Mouse (Mus musculus): Measurements from ENCODE around the gene Cntn4. TPM values are rescaled to one million over a fixed set of nuclear protein-coding genes. Genes with fewer than 3 reads are reported as not detected.

Cntn4 gene
- polyA plus RNA-seq, 1 experiment from 2014 or later = 4.6 TPM

DNA sequence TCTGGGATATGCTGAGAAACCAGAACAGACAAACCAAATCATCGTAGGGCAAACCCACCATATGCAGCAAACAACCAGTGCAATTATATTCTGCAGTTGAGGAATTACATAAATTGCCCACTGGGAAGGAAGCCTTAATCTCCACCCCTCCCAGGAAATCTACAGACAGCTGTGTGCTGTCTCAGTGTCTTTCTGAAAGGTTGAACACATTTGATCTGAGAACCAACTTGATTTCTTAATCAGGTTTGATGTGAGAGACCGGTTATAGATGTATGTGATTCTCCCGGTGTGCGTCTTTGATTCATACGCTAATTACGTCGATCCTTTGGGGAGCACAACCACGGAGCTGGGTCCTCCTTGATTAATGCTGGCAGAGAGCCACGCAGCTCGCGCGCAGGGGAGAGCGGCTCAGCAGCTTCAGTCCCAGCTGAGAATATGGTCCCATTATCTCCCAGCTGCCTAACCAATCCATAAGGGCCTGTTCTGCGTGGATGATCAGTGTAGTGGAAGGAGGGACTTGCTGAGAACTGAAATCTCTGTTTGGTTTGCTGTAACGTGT, 441.1 kb downstream of the Cntn4 start:
- Histone ChIP-seq H3K9ac (no peak overlapping the region), H3K36me3 (no peaks in the 10 kb centered on the region), H3K4me1 (no peaks in the 10 kb centered on the region), H3K9me3 (replicated peaks) (no peaks in the 10 kb centered on the region), H3K4me2 (peak overlapping the region; percentile 53), H3K27me3 (no peaks in the 10 kb centered on the region), H3K27ac (no peak overlapping the region), H3K4me3 (replicated peaks) (peak overlapping the region; percentile 32)
- 0 out of 2 replicates have a peak, but pooled peaks have one; percentile 54 for ATAC-seq (replicated peaks; ENCODE audit: low FRiP score)
- 27% methylated on average over 15 of the region's 15 CpGs for WGBS

DNA sequence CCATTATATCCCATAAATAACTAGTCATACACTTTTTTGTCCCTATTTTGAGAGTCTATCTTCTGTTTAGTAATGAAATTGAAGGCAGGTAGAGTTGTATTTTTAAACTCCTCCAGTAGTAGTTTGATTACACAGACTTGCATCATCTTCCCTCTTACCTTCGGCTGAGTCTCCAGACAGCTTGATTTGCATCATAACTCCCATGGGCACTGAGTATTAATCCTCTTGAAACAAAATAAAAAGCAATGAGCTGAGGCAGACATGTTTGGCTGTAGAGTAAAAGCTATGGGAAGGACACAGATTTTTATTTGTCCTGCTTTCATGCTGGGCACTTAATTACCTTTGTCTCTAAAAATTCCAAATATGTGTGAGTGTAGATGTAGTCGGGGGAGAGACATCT, 476.1 kb downstream of the Cntn4 start:
- Histone ChIP-seq H3K27ac (no peak overlapping the region), H3K9ac (no peak overlapping the region), H3K36me3 (no peaks in the 10 kb centered on the region), H3K4me1 (no peaks in the 10 kb centered on the region), H3K4me3 (replicated peaks) (no peak overlapping the region), H3K9me3 (replicated peaks) (no peaks in the 10 kb centered on the region), H3K4me2 (no peak overlapping the region), H3K27me3 (no peaks in the 10 kb centered on the region)
- 41% methylated on average over 2 of the region's 2 CpGs for WGBS
- ATAC-seq (replicated peaks; ENCODE audit: low FRiP score) = no peak

DNA sequence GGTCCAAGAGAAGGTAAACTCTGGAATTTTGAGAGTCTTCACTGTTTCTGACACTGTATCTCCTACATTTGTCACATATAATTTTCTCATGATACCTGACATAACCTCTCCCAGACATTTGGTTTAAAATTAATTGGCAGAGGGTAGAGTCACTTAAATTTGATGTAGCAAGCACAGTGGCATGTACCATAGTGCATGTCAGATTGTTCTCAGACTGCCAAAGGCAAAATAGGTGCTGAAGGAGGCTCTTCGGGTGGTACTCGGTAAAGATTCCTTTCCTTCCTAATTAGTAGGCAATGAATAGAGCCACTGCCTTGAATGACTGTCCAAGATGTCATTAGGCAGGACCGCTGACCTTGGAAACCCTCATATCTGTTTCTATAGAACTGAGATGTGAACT, 477.9 kb downstream of the Cntn4 start:
- Histone ChIP-seq H3K4me3 (replicated peaks) (no peak overlapping the region), H3K9ac (no peak overlapping the region), H3K27ac (no peak overlapping the region), H3K4me1 (no peaks in the 10 kb centered on the region), H3K4me2 (no peak overlapping the region), H3K36me3 (no peaks in the 10 kb centered on the region), H3K9me3 (replicated peaks) (no peaks in the 10 kb centered on the region), H3K27me3 (no peaks in the 10 kb centered on the region)
- 91% methylated on average over 3 of the region's 3 CpGs for WGBS
- no peak for ATAC-seq (replicated peaks; ENCODE audit: low FRiP score)

DNA sequence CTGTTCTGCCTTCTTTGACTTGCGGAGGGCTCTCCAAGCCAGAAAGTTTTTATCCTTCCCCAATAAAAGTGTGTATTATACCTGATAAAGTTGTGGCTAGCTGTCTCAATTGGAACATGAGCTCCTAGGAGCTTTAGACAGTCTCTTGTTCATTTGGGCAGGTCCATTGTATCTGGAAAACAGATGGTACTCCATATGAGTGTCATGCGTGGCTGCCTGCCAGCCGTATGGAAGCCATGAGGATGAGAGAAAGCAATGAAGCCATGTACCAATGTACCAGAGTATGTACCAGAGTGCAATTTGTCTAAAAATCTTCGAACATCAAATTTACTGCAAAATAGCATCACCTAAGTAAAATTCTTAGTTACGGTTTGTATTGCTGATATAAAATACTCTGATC, 500.1 kb downstream of the Cntn4 start:
- H3K9me3 ChIP-seq (replicated peaks) = no peaks in the 10 kb centered on the region
- no peak overlapping the region for H3K4me2 ChIP-seq
- no peak for ATAC-seq (replicated peaks; ENCODE audit: low FRiP score)
- H3K27ac ChIP-seq = no peak overlapping the region
- no peaks in the 10 kb centered on the region for H3K36me3 ChIP-seq
- H3K27me3 ChIP-seq = no peaks in the 10 kb centered on the region
- 91% methylated on average over 5 of the region's 5 CpGs for WGBS
- H3K4me1 ChIP-seq = no peaks in the 10 kb centered on the region
- H3K9ac ChIP-seq = no peak overlapping the region
- H3K4me3 ChIP-seq (replicated peaks) = no peak overlapping the region

DNA sequence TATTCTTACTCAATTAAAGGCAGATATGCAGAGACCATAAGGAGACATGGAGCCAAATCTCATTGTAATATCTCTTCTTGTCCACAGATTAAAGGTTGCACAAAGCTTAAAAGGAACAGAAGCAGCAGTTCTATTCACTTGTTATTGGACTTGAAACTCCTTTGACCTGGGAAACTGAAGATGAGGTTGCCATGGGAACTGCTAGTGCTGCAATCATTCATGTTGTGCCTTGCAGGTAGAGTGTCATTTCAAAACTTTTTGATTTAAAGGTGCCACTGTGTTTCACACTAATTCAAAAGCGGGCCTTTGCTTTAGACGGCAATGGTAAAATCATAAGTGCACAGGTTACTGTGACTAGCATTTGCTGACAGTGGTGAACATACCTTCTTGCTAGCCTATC, 504.1 kb downstream of the Cntn4 start:
- no peak for ATAC-seq (replicated peaks; ENCODE audit: low FRiP score)
- no peaks in the 10 kb centered on the region for H3K4me1 ChIP-seq
- no peak overlapping the region for H3K9ac ChIP-seq
- H3K4me3 ChIP-seq (replicated peaks) = no peak overlapping the region
- no peak overlapping the region for H3K27ac ChIP-seq
- WGBS = 90% methylated on average over 2 of the region's 2 CpGs
- no peaks in the 10 kb centered on the region for H3K27me3 ChIP-seq
- no peaks in the 10 kb centered on the region for H3K36me3 ChIP-seq
- no peak overlapping the region for H3K4me2 ChIP-seq
- no peaks in the 10 kb centered on the region for H3K9me3 ChIP-seq (replicated peaks)

DNA sequence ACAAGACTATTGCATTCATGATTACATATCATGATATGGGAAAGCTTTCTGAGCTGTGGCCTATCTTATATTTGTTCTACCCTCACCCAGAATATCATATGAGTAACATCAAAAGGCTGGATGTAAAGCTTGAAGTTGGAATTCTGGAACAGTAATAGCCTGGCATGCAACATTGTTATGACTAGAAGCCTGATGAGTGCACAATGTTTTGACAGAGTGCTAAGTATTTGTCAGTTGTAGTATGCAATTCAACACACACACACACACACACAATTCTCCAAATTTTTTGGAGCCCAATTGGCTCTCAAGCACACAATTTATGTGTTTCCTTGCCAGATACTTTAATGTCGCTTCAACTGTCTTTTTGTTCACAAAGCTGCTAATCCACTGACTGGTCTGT, 523.5 kb downstream of the Cntn4 start:
- no peak for ATAC-seq (replicated peaks; ENCODE audit: low FRiP score)
- WGBS = 88% methylated on average over 1 of the region's 1 CpGs

DNA sequence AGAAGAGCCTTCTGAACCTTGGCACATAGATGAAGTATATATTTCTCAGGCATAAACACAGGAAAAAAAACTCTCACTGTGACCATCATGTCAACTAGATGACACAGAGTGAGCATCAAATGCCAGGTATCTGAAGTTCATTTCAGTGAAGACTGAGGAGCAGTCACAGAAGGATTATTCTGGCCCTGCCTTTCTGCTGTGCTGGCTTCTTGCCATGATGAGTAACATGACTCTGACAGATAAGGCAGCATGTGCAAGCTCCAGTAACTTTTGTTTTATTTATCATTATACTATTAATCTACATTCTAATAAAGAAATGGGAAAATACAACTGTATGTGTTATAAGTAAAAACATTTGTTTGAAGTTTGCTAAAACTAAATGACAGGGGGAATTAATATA, 529.9 kb downstream of the Cntn4 start:
- H3K4me1 ChIP-seq = no peaks in the 10 kb centered on the region
- no peaks in the 10 kb centered on the region for H3K36me3 ChIP-seq
- no peak overlapping the region for H3K4me3 ChIP-seq (replicated peaks)
- no peaks in the 10 kb centered on the region for H3K9me3 ChIP-seq (replicated peaks)
- H3K27me3 ChIP-seq = no peaks in the 10 kb centered on the region
- ATAC-seq (replicated peaks; ENCODE audit: low FRiP score) = no peak
- H3K27ac ChIP-seq = no peak overlapping the region
- no peak overlapping the region for H3K9ac ChIP-seq
- H3K4me2 ChIP-seq = no peak overlapping the region

More for the DNA sequence above, 523.5 kb downstream of the Cntn4 start:
- Histone ChIP-seq H3K4me3 (replicated peaks) (no peak overlapping the region), H3K4me1 (no peaks in the 10 kb centered on the region), H3K27me3 (no peaks in the 10 kb centered on the region), H3K4me2 (no peak overlapping the region), H3K36me3 (no peaks in the 10 kb centered on the region), H3K9ac (no peak overlapping the region), H3K9me3 (replicated peaks) (no peaks in the 10 kb centered on the region), H3K27ac (no peak overlapping the region)

DNA sequence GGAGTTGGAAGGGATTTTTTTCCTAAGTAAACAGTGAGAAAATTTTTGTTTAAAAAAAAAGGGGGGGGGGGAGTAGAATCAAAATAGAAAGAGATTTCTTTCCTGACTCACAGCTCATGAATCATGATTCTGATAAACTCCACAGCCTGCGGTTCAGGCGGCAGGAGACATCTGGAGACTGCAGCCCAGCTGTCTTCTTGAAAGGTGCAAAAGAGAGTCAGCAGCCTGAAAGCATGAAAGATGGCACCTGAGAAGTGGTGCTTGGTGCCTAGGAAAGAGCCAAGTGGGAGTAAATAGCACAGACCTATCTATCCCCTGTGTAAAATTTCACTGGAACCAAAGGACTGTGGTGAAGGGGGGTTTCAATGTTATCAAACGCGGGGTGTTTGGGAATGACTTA, 535.6 kb downstream of the Cntn4 start:
- Histone ChIP-seq H3K4me1 (no peaks in the 10 kb centered on the region), H3K9ac (no peak overlapping the region), H3K4me3 (replicated peaks) (no peak overlapping the region), H3K36me3 (no peaks in the 10 kb centered on the region), H3K4me2 (no peak overlapping the region), H3K27me3 (no peaks in the 10 kb centered on the region), H3K9me3 (replicated peaks) (no peaks in the 10 kb centered on the region), H3K27ac (no peak overlapping the region)
- ATAC-seq (replicated peaks; ENCODE audit: low FRiP score) = no peak
- WGBS = 65% methylated on average over 4 of the region's 4 CpGs

DNA sequence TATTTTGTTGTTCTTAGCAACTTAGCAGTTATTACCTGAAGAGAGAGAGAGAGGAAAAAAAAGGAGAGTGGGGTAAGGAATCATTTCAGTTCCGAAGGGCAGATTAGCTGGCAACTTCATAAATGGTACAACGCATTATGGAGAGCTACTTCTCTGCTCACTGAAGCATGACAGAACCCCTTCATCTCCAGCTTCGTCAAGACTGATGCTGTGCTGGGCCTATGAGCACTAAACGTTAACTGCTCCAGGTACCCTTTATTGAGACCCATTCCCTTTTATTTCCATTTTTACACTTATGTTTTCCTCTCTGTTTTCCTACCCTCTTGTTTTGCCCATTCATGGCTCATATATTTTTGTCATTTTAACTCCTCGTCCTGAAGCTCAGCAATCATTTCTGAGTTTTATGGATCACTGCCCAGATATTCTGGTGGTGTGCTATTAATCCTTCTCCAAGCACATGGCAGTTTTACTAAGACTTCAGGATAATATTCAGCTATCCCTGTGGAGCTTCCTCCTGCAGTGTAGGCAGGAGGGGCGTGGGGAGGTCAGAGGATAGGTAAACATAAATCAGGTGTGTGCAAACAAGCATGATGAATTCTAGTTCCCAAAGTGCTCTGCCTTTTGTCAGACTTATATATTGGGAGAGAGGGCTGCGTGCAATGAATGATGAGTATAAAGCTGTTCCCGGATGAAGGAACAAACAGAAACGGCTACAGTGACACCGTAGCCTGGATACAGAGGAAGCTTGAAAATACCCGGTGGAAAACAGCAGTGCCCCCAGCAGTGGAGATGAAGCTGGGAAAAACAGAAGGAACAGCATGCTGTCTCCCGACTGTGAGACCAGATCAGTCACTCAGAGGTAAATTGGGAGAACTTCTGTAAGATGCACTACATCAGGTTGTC, 559.8 kb downstream of the Cntn4 start:
- Histone ChIP-seq H3K27me3 (no peaks in the 10 kb centered on the region), H3K27ac (no peak overlapping the region), H3K4me1 (0 out of 2 replicates have a peak, but pooled peaks cover 5% of the 10 kb centered on the region), H3K4me2 (no peak overlapping the region), H3K9me3 (replicated peaks) (no peaks in the 10 kb centered on the region), H3K36me3 (no peaks in the 10 kb centered on the region), H3K4me3 (replicated peaks) (no peak overlapping the region), H3K9ac (no peak overlapping the region)
- peak; percentile 62; the same call in 1 of the 2 replicates for ATAC-seq (replicated peaks; ENCODE audit: low FRiP score)
- WGBS = 26% methylated on average over 12 of the region's 12 CpGs

DNA sequence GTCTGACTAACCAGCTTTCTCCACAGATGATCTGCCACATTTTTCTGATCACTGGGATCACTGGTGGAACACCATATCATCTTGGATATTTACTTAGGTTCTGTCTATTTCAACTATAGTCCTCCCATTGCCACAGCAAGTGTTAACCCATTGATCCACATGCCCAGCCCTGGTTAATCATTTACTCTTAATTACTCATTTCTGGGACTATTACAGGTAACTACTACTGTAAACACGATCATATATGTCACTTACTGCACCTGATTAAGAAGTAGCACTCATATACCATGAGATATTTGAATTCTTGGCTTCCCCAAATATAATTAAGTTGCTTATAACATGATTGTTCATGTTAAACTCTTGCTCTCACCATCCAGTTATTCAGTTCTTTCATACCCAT, 564.1 kb downstream of the Cntn4 start:
- 53% methylated on average over 1 of the region's 1 CpGs for WGBS
- Histone ChIP-seq H3K4me3 (replicated peaks) (no peak overlapping the region), H3K9ac (no peak overlapping the region), H3K4me1 (0 out of 2 replicates have a peak, but pooled peaks cover 5% of the 10 kb centered on the region), H3K27me3 (no peaks in the 10 kb centered on the region), H3K9me3 (replicated peaks) (no peaks in the 10 kb centered on the region), H3K36me3 (no peaks in the 10 kb centered on the region), H3K27ac (no peak overlapping the region), H3K4me2 (no peak overlapping the region)
- no peak for ATAC-seq (replicated peaks; ENCODE audit: low FRiP score)

DNA sequence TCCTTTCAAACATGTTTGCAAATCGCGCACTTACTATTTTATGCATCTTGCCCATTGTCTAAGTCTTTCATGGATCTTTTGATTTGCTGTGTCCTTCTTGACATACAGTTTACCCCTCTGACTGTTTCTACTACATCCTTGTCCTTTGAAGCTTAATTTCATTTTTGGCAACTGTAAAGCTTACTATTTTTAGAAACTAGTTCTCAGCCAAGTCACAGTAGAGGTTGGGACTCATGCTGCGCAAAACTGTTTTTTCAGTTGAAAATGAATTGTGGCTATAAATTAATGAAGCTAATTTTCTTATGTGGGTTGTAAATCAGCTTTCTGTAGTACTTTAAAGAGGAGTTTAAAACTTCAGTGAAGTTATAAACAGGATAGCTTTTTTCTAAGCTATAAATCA, 585.9 kb downstream of the Cntn4 start:
- Histone ChIP-seq H3K36me3 (no peaks in the 10 kb centered on the region), H3K4me1 (peaks cover 14% of the 10 kb centered on the region), H3K4me2 (no peak overlapping the region), H3K9me3 (replicated peaks) (no peaks in the 10 kb centered on the region), H3K27ac (0 out of 2 replicates have a peak overlapping the region, but pooled peaks have one; percentile 13), H3K9ac (no peak overlapping the region), H3K27me3 (no peaks in the 10 kb centered on the region), H3K4me3 (replicated peaks) (no peak overlapping the region)
- ATAC-seq (replicated peaks; ENCODE audit: low FRiP score) = 0 out of 2 replicates have a peak, but pooled peaks have one; percentile 18
- 65% methylated on average over 3 of the region's 3 CpGs for WGBS

DNA sequence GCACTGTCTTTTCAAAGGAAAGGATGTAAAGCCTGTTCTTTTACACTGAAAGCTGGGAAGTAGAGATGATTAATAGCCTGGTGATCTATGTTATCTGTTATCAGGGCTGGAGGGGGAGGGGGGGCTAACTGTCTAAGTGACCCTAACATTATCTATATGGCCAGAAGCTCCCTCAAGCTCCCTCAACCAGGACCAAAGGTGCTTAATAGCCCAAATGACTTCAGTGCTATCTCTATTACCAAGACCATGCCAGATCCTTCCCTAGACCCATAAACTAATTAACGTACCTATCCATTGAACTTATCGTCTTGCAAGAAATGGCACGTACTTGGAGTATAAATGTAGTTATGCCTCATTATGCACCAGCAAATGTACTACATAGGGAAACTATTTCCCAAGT, 588.0 kb downstream of the Cntn4 start:
- 55% methylated on average over 3 of the region's 3 CpGs for WGBS
- H3K27me3 ChIP-seq = no peaks in the 10 kb centered on the region
- ATAC-seq (replicated peaks; ENCODE audit: low FRiP score) = no peak

More for the DNA sequence above, 588.0 kb downstream of the Cntn4 start:
- Histone ChIP-seq H3K36me3 (no peaks in the 10 kb centered on the region), H3K27ac (no peak overlapping the region), H3K4me2 (no peak overlapping the region), H3K9me3 (replicated peaks) (no peaks in the 10 kb centered on the region), H3K4me3 (replicated peaks) (no peak overlapping the region), H3K9ac (no peak overlapping the region), H3K4me1 (peaks cover 14% of the 10 kb centered on the region)
